ENCODE assay signal across 8 mouse cellular contexts in the genomic region with DNA sequence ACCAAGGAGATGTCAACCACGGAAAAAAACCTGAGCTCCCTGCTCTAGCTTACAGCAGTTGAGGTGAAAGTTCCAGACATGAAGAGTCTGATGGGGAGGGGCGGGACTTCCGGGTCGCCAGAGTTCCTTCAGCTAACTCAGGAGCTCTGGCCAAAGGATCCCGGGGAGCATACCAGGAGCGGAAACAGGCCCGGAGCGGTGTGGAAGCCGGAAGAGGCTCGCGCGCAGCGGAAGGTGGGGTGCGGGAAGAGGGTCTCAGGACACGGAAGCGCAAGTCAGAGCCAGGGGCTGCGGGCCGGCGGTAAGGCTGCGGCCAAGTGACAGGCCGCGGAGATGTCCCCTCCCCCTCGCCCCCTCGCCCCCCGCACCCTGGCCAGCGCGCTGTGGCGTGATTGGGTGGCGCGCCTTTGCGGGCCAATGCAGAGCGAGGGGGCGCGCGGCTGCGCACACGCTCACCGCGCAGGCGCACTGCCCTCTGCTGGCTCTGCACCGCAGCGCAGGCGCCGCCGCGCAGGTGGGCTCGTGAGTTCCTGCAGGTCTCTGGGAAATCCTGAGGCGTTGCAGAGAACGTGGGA. TPM values are rescaled to one million over a fixed set of nuclear protein-coding genes. Genes with fewer than 3 reads are reported as not detected.
DNase-seq lines count a peak whose midpoint lies in the region; ATAC-seq lines count a peak whose summit lies in the region.

Gene Echdc1 (plus strand): TSS at position 103 of the 575 bp plus-strand sequence.

- intact Hi-C loops in gastrocnemius, postnatal 14 days (cut with DNase I; ENCODE audit: low total_unique reads) = no loop called here
- intact Hi-C loops in left cerebral cortex, postnatal 10 days (cut with DNase I) = loop anchor here (5.0 kb wide), 2 partner anchors 166 to 226 kb away; no protein-coding TSS in a partner anchor

- peak; percentile 82 for ATAC-seq in inflammation-experienced regulatory T-cells, adult 6 months
- peak; percentile 97 for ATAC-seq in megakaryocyte-erythroid progenitor cell, adult 5-6 weeks (replicated peaks; ENCODE audit: low FRiP score, low TSS enrichment, poor library complexity, severe bottlenecking)

- peak; percentile 95 for DNase-seq in adipocyte (ENCODE audit: low spot score)
- DNase-seq in embryo, embryonic 10 days (ENCODE audit: low spot score) = peak; percentile 92
- peak; percentile 86 for DNase-seq in gastrocnemius, postnatal 14 days
- peak; percentile 69 to 92 for DNase-seq in left cerebral cortex, postnatal 10 days (ENCODE audit: extremely low spot score in 1 of 2, low spot score in 2 of 2)
- peak; percentile 87 for DNase-seq in right cerebral cortex, postnatal 25 days
- peak; percentile 79 to 81 for DNase-seq in urinary bladder, postnatal 4 days (ENCODE audit: low spot score in 2 of 2)

RNA-seq across cellular contexts. Expression of gene Echdc1, which starts in this region (rescaled TPM):
- 10 to 100 TPM; 26.1 to 27.1 TPM for total RNA-seq in gastrocnemius, postnatal 14 days (2021)
- 10 to 100 TPM; 27.4 to 38.1 (median 28.4) TPM for polyA plus RNA-seq in inflammation-experienced regulatory T-cells, adult 6 months (2017; shearing (Covaris generic))
- total RNA-seq in left cerebral cortex, postnatal 10 days (2021) = 10 to 100 TPM; 21.4 to 24.0 TPM
- total RNA-seq in megakaryocyte-erythroid progenitor cell, adult 5-6 weeks (2014; fragmentation: Nextera tagmentation) = 14.0 and 24.1 TPM in 2 replicates
- 54.4 and 65.5 TPM in 2 replicates for total RNA-seq in megakaryocyte-erythroid progenitor cell, adult 5-6 weeks (2017)

Comparison
In these comparisons a context has a peak if more than half of its experiments do, and no peak if none do; other contexts are left out.
1. Peak in every context shown above with its lines: DNase-seq and ATAC-seq.